Mouse (Mus musculus) bone marrow macrophage, adult 2 months (primary cell): Measurements from ENCODE around the gene Asb18. TPM values are rescaled to one million over a fixed set of nuclear protein-coding genes. Genes with fewer than 3 reads are reported as not detected.

Experiments used
- H3K27ac ChIP-seq: 2 replicates; pipeline ENCODE4 v1.5.1; 2012; ENCODE audit warnings: low read depth, low read length; ENCODE audit not compliant: insufficient read depth
- H3K4me1 ChIP-seq: 2 replicates; pipeline ENCODE4 v1.6.1; 2012; ENCODE audit warnings: low read length; ENCODE audit not compliant: control insufficient read depth, insufficient read depth
- H3K4me3 ChIP-seq: 2 replicates; pipeline ENCODE4 v1.5.1; 2012; ENCODE audit warnings: mild to moderate bottlenecking, low read length, moderate library complexity; ENCODE audit not compliant: insufficient read depth
- CTCF ChIP-seq: IDR thresholded peaks from 2 replicates; pipeline ENCODE4 v1.5.1; 2012; ENCODE audit warnings: low read depth, mild to moderate bottlenecking, low read length, moderate library complexity
- POLR2A ChIP-seq: IDR thresholded peaks from 2 replicates; pipeline ENCODE4 v1.6.1; 2012; ENCODE audit warnings: mild to moderate bottlenecking, low read depth, low read length, borderline replicate concordance
- polyA plus RNA-seq: library from polyadenylated mRNA; stranded (reverse); fragments of >200 nt; gene quantifications from 2 replicates; pipeline ENCODE4 v1.2.4, GENCODE M21; 2012; ENCODE audit not compliant: missing spikeins, insufficient read depth, insufficient read length

Asb18 gene
- polyA plus RNA-seq, 1 experiment: not detected

GRCm38 (mm10) chr1:89935493-89936348 lies 78.7 kb downstream of the Asb18 start:
- Histone ChIP-seq H3K27ac (no peak overlapping the region), H3K4me1 (peaks cover 4% of the 10 kb centered on the region; the same call in 1 of the 2 replicates), H3K4me3 (no peak overlapping the region)
- TF ChIP-seq POLR2A (no peak), CTCF (no peak)

GRCm38 (mm10) chr1:89934316-89935260 lies 79.9 kb downstream of the Asb18 start:
- Histone ChIP-seq H3K27ac (no peak overlapping the region), H3K4me3 (no peak overlapping the region), H3K4me1 (peaks cover under 1% of the 10 kb centered on the region; the same call in 1 of the 2 replicates)
- TF ChIP-seq POLR2A (no peak), CTCF (no peak)

- Histone ChIP-seq H3K4me1 (no peaks in the 10 kb centered on the region; the same call in 1 of the 2 replicates), H3K4me3 (no peak overlapping the region), H3K27ac (no peak overlapping the region)
- TF ChIP-seq CTCF (no peak), POLR2A (no peak)
Observed at GRCm38 (mm10) chr1:89933786-89934185, 80.7 kb downstream of the Asb18 start.

GRCm38 (mm10) chr1:89933028-89933427 lies 81.4 kb downstream of the Asb18 start:
- Histone ChIP-seq H3K4me3 (no peak overlapping the region), H3K4me1 (no peaks in the 10 kb centered on the region; the same call in 1 of the 2 replicates), H3K27ac (no peak overlapping the region)
- TF ChIP-seq POLR2A (no peak), CTCF (no peak)

GRCm38 (mm10) chr1:89932616-89933015 lies 81.8 kb downstream of the Asb18 start:
- no peaks in the 10 kb centered on the region; the same call in 1 of the 2 replicates for H3K4me1 ChIP-seq
- TF ChIP-seq POLR2A (no peak), CTCF (no peak)
- H3K4me3 ChIP-seq: no peak overlapping the region
- H3K27ac ChIP-seq: no peak overlapping the region

GRCm38 (mm10) chr1:89932021-89932423 lies 82.4 kb downstream of the Asb18 start:
- Histone ChIP-seq H3K4me1 (no peaks in the 10 kb centered on the region; the same call in 1 of the 2 replicates), H3K27ac (no peak overlapping the region), H3K4me3 (no peak overlapping the region)
- TF ChIP-seq CTCF: no peak
- TF ChIP-seq POLR2A: no peak

- no peak for TF ChIP-seq CTCF
- no peak for TF ChIP-seq POLR2A
- Histone ChIP-seq H3K4me3 (peak within 1 kb of the TSS; percentile 63), H3K4me1 (no peaks in the 10 kb centered on the region; the same call in 1 of the 2 replicates), H3K27ac (no peak within 1 kb of the TSS)
Observed at GRCm38 (mm10) chr1:89931120-89931519, 83.3 kb downstream of the Asb18 start, which contains the start of gene Gbx2. Gene Gbx2 (minus strand): TSS chr1:89931179.

GRCm38 (mm10) chr1:89930551-89930950 lies 83.9 kb downstream of the Asb18 start:
- no peak overlapping the region for H3K27ac ChIP-seq
- TF ChIP-seq CTCF: no peak
- no peak for TF ChIP-seq POLR2A
- H3K4me3 ChIP-seq: peak overlapping the region; percentile 63
- H3K4me1 ChIP-seq: no peaks in the 10 kb centered on the region; the same call in 1 of the 2 replicates

- Histone ChIP-seq H3K4me3 (peak overlapping the region; percentile 63), H3K4me1 (no peaks in the 10 kb centered on the region; the same call in 1 of the 2 replicates), H3K27ac (no peak overlapping the region)
- no peak for TF ChIP-seq CTCF
- no peak for TF ChIP-seq POLR2A
Observed at GRCm38 (mm10) chr1:89929721-89930505, 84.6 kb downstream of the Asb18 start.
